Mouse (Mus musculus): ENCODE measurements around the gene Tmem80. TPM values are rescaled to one million over a fixed set of nuclear protein-coding genes. Genes with fewer than 3 reads are reported as not detected.

Gene Tmem80
- polyA plus RNA-seq, 1 experiment, result not detected

GRCm38 (mm10) chr7:141381068-141381835, 53.7 kb downstream of the Tmem80 start:
- no peak for TF ChIP-seq POLR2A (IDR thresholded peaks at IDR 0.05; ENCODE audit: insufficient read depth, low read depth, low read length)
- Histone ChIP-seq H3K4me3 (ENCODE audit: insufficient read depth, low read depth, low read length) (no peak overlapping the region), H3K27ac (ENCODE audit: insufficient read depth, low read depth, low read length) (no peak overlapping the region)

More at GRCm38 (mm10) chr7:141381068-141381835, 53.7 kb downstream of the Tmem80 start:
- 73% methylated on average over 4 of the region's 4 CpGs for WGBS
- no peaks in the 10 kb centered on the region for H3K4me1 ChIP-seq (ENCODE audit: control insufficient read depth, insufficient read depth, low read length)

Other genes with a start within 250 kb of the Tmem80 start
- not detected in 2 replicates for gene Pkp3, start 249.5 kb upstream of the Tmem80 start, polyA plus RNA-seq (2012; ENCODE audit: insufficient read depth, insufficient read length, low replicate concordance, missing spikeins)
- gene Sigirr, start 227.2 kb upstream of the Tmem80 start, polyA plus RNA-seq (2012; ENCODE audit: insufficient read depth, insufficient read length, low replicate concordance, missing spikeins), result not detected in 2 replicates
- not detected in 2 replicates for gene Ano9, start 209.9 kb upstream of the Tmem80 start, polyA plus RNA-seq (2012; ENCODE audit: insufficient read depth, insufficient read length, low replicate concordance, missing spikeins)
- gene Ptdss2, start 205.4 kb upstream of the Tmem80 start, polyA plus RNA-seq (2012; ENCODE audit: insufficient read depth, insufficient read length, low replicate concordance, missing spikeins), result not detected in 2 replicates
- not detected in 2 replicates for gene Rnh1, start 154.9 kb upstream of the Tmem80 start, polyA plus RNA-seq (2012; ENCODE audit: insufficient read depth, insufficient read length, low replicate concordance, missing spikeins)
- not detected in 2 replicates for gene Hras, start 133.7 kb upstream of the Tmem80 start, polyA plus RNA-seq (2012; ENCODE audit: insufficient read depth, insufficient read length, low replicate concordance, missing spikeins)
- gene Lrrc56, start 133.6 kb upstream of the Tmem80 start, polyA plus RNA-seq (2012; ENCODE audit: insufficient read depth, insufficient read length, low replicate concordance, missing spikeins), result not detected in 2 replicates
- gene Lmntd2, start 113.7 kb upstream of the Tmem80 start, polyA plus RNA-seq (2012; ENCODE audit: insufficient read depth, insufficient read length, low replicate concordance, missing spikeins), result not detected in 2 replicates
- gene Rassf7, start 111.9 kb upstream of the Tmem80 start, polyA plus RNA-seq (2012; ENCODE audit: insufficient read depth, insufficient read length, low replicate concordance, missing spikeins), result not detected in 2 replicates
- not detected in 2 replicates for gene Phrf1, start 99.0 kb upstream of the Tmem80 start, polyA plus RNA-seq (2012; ENCODE audit: insufficient read depth, insufficient read length, low replicate concordance, missing spikeins)
- gene Irf7, start 61.3 kb upstream of the Tmem80 start, polyA plus RNA-seq (2012; ENCODE audit: insufficient read depth, insufficient read length, low replicate concordance, missing spikeins), result not detected in 2 replicates
- gene Cdhr5, start 51.0 kb upstream of the Tmem80 start, polyA plus RNA-seq (2012; ENCODE audit: insufficient read depth, insufficient read length, low replicate concordance, missing spikeins), result not detected in 2 replicates
- not detected in 2 replicates for gene Sct, start 48.6 kb upstream of the Tmem80 start, polyA plus RNA-seq (2012; ENCODE audit: insufficient read depth, insufficient read length, low replicate concordance, missing spikeins)
- gene Drd4, start 35.7 kb upstream of the Tmem80 start, polyA plus RNA-seq (2012; ENCODE audit: insufficient read depth, insufficient read length, low replicate concordance, missing spikeins), result not detected in 2 replicates
- not detected in 2 replicates for gene Deaf1, start within 50 bp of the Tmem80 start, polyA plus RNA-seq (2012; ENCODE audit: insufficient read depth, insufficient read length, low replicate concordance, missing spikeins)
- gene Eps8l2, start 11.1 kb downstream of the Tmem80 start, polyA plus RNA-seq (2012; ENCODE audit: insufficient read depth, insufficient read length, low replicate concordance, missing spikeins), result not detected in 2 replicates
- not detected in 2 replicates for gene Taldo1, start 64.5 kb downstream of the Tmem80 start, polyA plus RNA-seq (2012; ENCODE audit: insufficient read depth, insufficient read length, low replicate concordance, missing spikeins)
- gene Gatd1, start 86.4 kb downstream of the Tmem80 start, polyA plus RNA-seq (2012; ENCODE audit: insufficient read depth, insufficient read length, low replicate concordance, missing spikeins), result not detected in 2 replicates
- gene Cend1, start 101.8 kb downstream of the Tmem80 start, polyA plus RNA-seq (2012; ENCODE audit: insufficient read depth, insufficient read length, low replicate concordance, missing spikeins), result 518 TPM in 1 of 2 replicates, not detected in the other
- gene Slc25a22, start 110.2 kb downstream of the Tmem80 start, polyA plus RNA-seq (2012; ENCODE audit: insufficient read depth, insufficient read length, low replicate concordance, missing spikeins), result not detected in 2 replicates
- not detected in 2 replicates for gene Pidd1, start 116.3 kb downstream of the Tmem80 start, polyA plus RNA-seq (2012; ENCODE audit: insufficient read depth, insufficient read length, low replicate concordance, missing spikeins)
- 977 TPM in 1 of 2 replicates, not detected in the other for gene Rplp2, start 119.6 kb downstream of the Tmem80 start, polyA plus RNA-seq (2012; ENCODE audit: insufficient read depth, insufficient read length, low replicate concordance, missing spikeins)
- not detected in 2 replicates for gene Pnpla2, start 127.5 kb downstream of the Tmem80 start, polyA plus RNA-seq (2012; ENCODE audit: insufficient read depth, insufficient read length, low replicate concordance, missing spikeins)
- not detected in 2 replicates for gene Cracr2b, start 133.4 kb downstream of the Tmem80 start, polyA plus RNA-seq (2012; ENCODE audit: insufficient read depth, insufficient read length, low replicate concordance, missing spikeins)
- not detected in 2 replicates for gene Cd151, start 139.7 kb downstream of the Tmem80 start, polyA plus RNA-seq (2012; ENCODE audit: insufficient read depth, insufficient read length, low replicate concordance, missing spikeins)
- not detected in 2 replicates for gene Polr2l, start 147.4 kb downstream of the Tmem80 start, polyA plus RNA-seq (2012; ENCODE audit: insufficient read depth, insufficient read length, low replicate concordance, missing spikeins)
- gene Tspan4, start 147.5 kb downstream of the Tmem80 start, polyA plus RNA-seq (2012; ENCODE audit: insufficient read depth, insufficient read length, low replicate concordance, missing spikeins), result not detected in 2 replicates
- gene Chid1, start 212.1 kb downstream of the Tmem80 start, polyA plus RNA-seq (2012; ENCODE audit: insufficient read depth, insufficient read length, low replicate concordance, missing spikeins), result not detected in 2 replicates
- gene Ap2a2, start 234.4 kb downstream of the Tmem80 start, polyA plus RNA-seq (2012; ENCODE audit: insufficient read depth, insufficient read length, low replicate concordance, missing spikeins), result not detected in 2 replicates

Data from olfactory bulb, adult 2 months (tissue).